Mouse (Mus musculus): ENCODE data around the gene Mks1.

Mks1 gene

GRCm38 (mm10) chr11:87879826-87880225 is 26.8 kb downstream of the Mks1 start:
- no peak for DNase-seq

- DNase-seq = no peak
These were observed 28.7 kb downstream of the Mks1 start for GRCm38 (mm10) chr11:87881714-87882113.

GRCm38 (mm10) chr11:87883493-87883892 is 30.5 kb downstream of the Mks1 start:
- DNase-seq = no peak

- DNase-seq = no peak
These were observed 31.8 kb downstream of the Mks1 start for GRCm38 (mm10) chr11:87884856-87885255.

GRCm38 (mm10) chr11:87892168-87892567 is 39.2 kb downstream of the Mks1 start, which contains the start of gene Olfr462:
Gene Olfr462 (minus strand): TSS chr11:87892268.
- DNase-seq = no peak

- no peak for DNase-seq
These were observed 44.3 kb downstream of the Mks1 start, which contains the start of gene Olfr463 for GRCm38 (mm10) chr11:87897287-87897686. Gene Olfr463 (minus strand): TSS chr11:87897387.

- no peak for DNase-seq
These were observed 51.3 kb downstream of the Mks1 start for GRCm38 (mm10) chr11:87904331-87904730.

All from lung, postnatal 14 days (tissue).